Mouse (Mus musculus) G1E (cell line): ENCODE results near the gene Samm50.
A peak's percentile ranks its signal among the peaks of the same experiment; 100 is the strongest.

Experiments used
- CTCF ChIP-seq: IDR thresholded peaks from 2 replicates; pipeline ENCODE4 v1.5.1; 2012; ENCODE audit warnings: low read depth, low read length, inconsistent platforms, mixed read lengths
- TAL1 ChIP-seq: conservative IDR thresholded peaks from 2 replicates; pipeline ENCODE4 v1.6.1; 2012; ENCODE audit warnings: low read depth, low read length, inconsistent platforms, mixed read lengths

GRCm38 (mm10) chr15:84209517-84210412 is 17.7 kb downstream of the Samm50 start:
- TF ChIP-seq CTCF (no peak), TAL1 (peak; percentile 63)
